Comparison of ENCODE assay signal across 17 mouse cellular contexts in genomic region chr7:88271531-88271930, GRCm38 (mm10). TPM values are rescaled to one million over a fixed set of nuclear protein-coding genes. Genes with fewer than 3 reads are reported as not detected.
DNase-seq lines count a peak whose midpoint lies in the region; ATAC-seq and TF ChIP-seq lines count a peak whose summit lies in the region.
"Had no signal": no experiment of that assay in that cellular context is flagged by ENCODE, and none has a peak within 500 bp of the region (broad histone marks: within the 10 kb centered on the region; RNA-seq: fewer than 3 reads in every experiment).

No protein-coding gene starts in this region.

- no peak for TF ChIP-seq CTCF in kidney, adult 2 months (conservative IDR thresholded peaks at IDR 0.05; ENCODE audit: insufficient read depth, insufficient read length, low read depth, low read length)

- no peak overlapping the region for H3K4me3 ChIP-seq in kidney, adult 2 months (ENCODE audit: insufficient read depth, low read depth, low read length)
- H3K4me3 ChIP-seq in kidney, embryonic 14.5 days (ENCODE audit: low read length) = no peak overlapping the region
- H3K4me3 ChIP-seq in stomach, embryonic 14.5 days (ENCODE audit: low read depth, low read length) = no peak overlapping the region
- H3K4me3 ChIP-seq: embryonic facial prominence, embryonic 15.5 days; forebrain, embryonic 12.5 days; heart, adult 2 months; midbrain, embryonic 15.5 days had no signal

- TF ChIP-seq POLR2A in kidney, adult 2 months (IDR thresholded peaks at IDR 0.05; ENCODE audit: low read depth, low read length) = no peak

- no peaks in the 10 kb centered on the region for H3K9me3 ChIP-seq in kidney, embryonic 14.5 days (ENCODE audit: control insufficient read depth, low read length)
- H3K9me3 ChIP-seq in stomach, embryonic 14.5 days (ENCODE audit: control insufficient read depth, low read depth, low read length) = no peaks in the 10 kb centered on the region
- H3K9me3 ChIP-seq: embryonic facial prominence, embryonic 15.5 days; forebrain, embryonic 12.5 days; midbrain, embryonic 15.5 days had no signal

- 23% methylated on average over 2 of the region's 2 CpGs for WGBS in kidney, adult 2 months
- WGBS in kidney, embryonic 14.5 days = 44% methylated on average over 2 of the region's 2 CpGs
- WGBS in stomach, embryonic 14.5 days = 34% methylated on average over 2 of the region's 2 CpGs

- no peak for ATAC-seq in kidney, embryonic 14.5 days (ENCODE audit: low FRiP score, low TSS enrichment)
- peak; percentile 78; the same call in 1 of the 2 replicates for ATAC-seq in stomach, embryonic 14.5 days (ENCODE audit: insufficient number of reproducible peaks, insufficient read depth, low FRiP score, low read depth)
- ATAC-seq: hindbrain, embryonic 16.5 days; midbrain, embryonic 15.5 days had no signal

- H3K4me2 ChIP-seq in kidney, embryonic 14.5 days (replicated peaks; ENCODE audit: low read depth, low read length) = no peak overlapping the region
- no peak overlapping the region for H3K4me2 ChIP-seq in stomach, embryonic 14.5 days (replicated peaks; ENCODE audit: low read depth, low read length)
- H3K4me2 ChIP-seq: embryonic facial prominence, embryonic 15.5 days; forebrain, embryonic 12.5 days; midbrain, embryonic 15.5 days had no signal

- H3K9ac ChIP-seq in kidney, embryonic 14.5 days (ENCODE audit: low read depth, low read length) = no peak overlapping the region
- H3K9ac ChIP-seq in stomach, embryonic 14.5 days (replicated peaks; ENCODE audit: low read depth, low read length) = no peak overlapping the region
- H3K9ac ChIP-seq: embryonic facial prominence, embryonic 15.5 days; forebrain, embryonic 12.5 days; midbrain, embryonic 15.5 days had no signal

- H3K36me3 ChIP-seq in kidney, adult 2 months (ENCODE audit: control insufficient read depth, insufficient read depth, low read length) = no peaks in the 10 kb centered on the region
- no peaks in the 10 kb centered on the region for H3K36me3 ChIP-seq in kidney, embryonic 14.5 days (ENCODE audit: control insufficient read depth, insufficient read depth, low read length)
- no peaks in the 10 kb centered on the region for H3K36me3 ChIP-seq in stomach, embryonic 14.5 days (ENCODE audit: control insufficient read depth, insufficient read depth, low read length)
- H3K36me3 ChIP-seq: embryonic facial prominence, embryonic 15.5 days; forebrain, embryonic 12.5 days; midbrain, embryonic 15.5 days had no signal

- no peak overlapping the region; the same call in 1 of the 2 replicates for H3K27ac ChIP-seq in kidney, adult 2 months (ENCODE audit: insufficient read depth, low read depth, low read length)
- no peak overlapping the region for H3K27ac ChIP-seq in kidney, embryonic 14.5 days (ENCODE audit: low read depth, low read length)
- peak overlapping the region; percentile 21; the same call in 1 of the 2 replicates for H3K27ac ChIP-seq in stomach, embryonic 14.5 days (ENCODE audit: low read length)
- H3K27ac ChIP-seq: embryonic facial prominence, embryonic 15.5 days; forebrain, embryonic 12.5 days; heart, adult 2 months; midbrain, embryonic 15.5 days had no signal

- DNase-seq in kidney, adult 2 months = peak; percentile 31
- DNase-seq in fat pad, adult 2 months (ENCODE audit: extremely low read depth, low read depth, low spot score) = peak; percentile 62
- DNase-seq in lung, postnatal 10 days = peak; percentile 15
- DNase-seq in cerebellum, adult 11 months = no peak
- no peak for DNase-seq in frontal cortex, adult 2 months (ENCODE audit: extremely low spot score in 1 of 2, low spot score in 1 of 2)
- no peak for DNase-seq in frontal cortex, postnatal 10 days (ENCODE audit: low spot score in 2 of 2)
- DNase-seq: B cell, adult 2 months; cerebellum, adult 18-20 months; heart, adult 2 months; kidney, postnatal 10 days; thymus, postnatal 36 days had no signal

- H3K27me3 ChIP-seq in kidney, adult 2 months (replicated peaks; ENCODE audit: control insufficient read depth, insufficient read depth, low read length) = no peaks in the 10 kb centered on the region
- H3K27me3 ChIP-seq in kidney, embryonic 14.5 days (ENCODE audit: control insufficient read depth, insufficient read depth, low read length) = no peaks in the 10 kb centered on the region
- H3K27me3 ChIP-seq in stomach, embryonic 14.5 days (ENCODE audit: control insufficient read depth, insufficient read depth, low read length) = no peaks in the 10 kb centered on the region
- H3K27me3 ChIP-seq: embryonic facial prominence, embryonic 15.5 days; forebrain, embryonic 12.5 days; midbrain, embryonic 15.5 days had no signal

- H3K4me1 ChIP-seq in kidney, adult 2 months (ENCODE audit: control insufficient read depth, insufficient read depth, low read length) = 0 out of 2 replicates have a peak, but pooled peaks cover 4% of the 10 kb centered on the region
- no peaks in the 10 kb centered on the region for H3K4me1 ChIP-seq in kidney, embryonic 14.5 days (ENCODE audit: control insufficient read depth, insufficient read depth, low read length)
- H3K4me1 ChIP-seq in stomach, embryonic 14.5 days (ENCODE audit: control insufficient read depth, insufficient read depth, low read length) = no peaks in the 10 kb centered on the region
- H3K4me1 ChIP-seq: embryonic facial prominence, embryonic 15.5 days; forebrain, embryonic 12.5 days; midbrain, embryonic 15.5 days had no signal

RNA-seq across cellular contexts. Expression of gene Ctsc, which starts 6.4 kb away (rescaled TPM):
- polyA plus RNA-seq in kidney, adult 2 months (2012; rRNA removed) = 13.9 and 15.3 TPM in 2 replicates
- 29.1 and 33.3 TPM in 2 replicates for polyA plus RNA-seq in kidney, embryonic 14.5 days (2014; fragmentation: Nextera tagmentation; extraction: Ambion mirVana)
- polyA plus RNA-seq in stomach, embryonic 14.5 days (2014; fragmentation: Nextera tagmentation; extraction: Ambion mirVana) = 80.0 and 92.0 TPM in 2 replicates
- polyA plus RNA-seq in frontal cortex, adult 2 months (2012; rRNA removed) = 4.6 and 7.0 TPM in 2 replicates

Comparison
In these comparisons a context has a peak if more than half of its experiments do, and no peak if none do; other contexts are left out.
1. DNase-seq: peak in kidney, adult 2 months (single experiment), fat pad, adult 2 months (single experiment) and lung, postnatal 10 days (single experiment); none in cerebellum, adult 11 months (single experiment), frontal cortex, adult 2 months (0 of 2) and frontal cortex, postnatal 10 days (0 of 2).